Mouse (Mus musculus) liver, adult 2 months (tissue): ENCODE measurements around the gene Gabrb2. TPM values are rescaled to one million over a fixed set of nuclear protein-coding genes. Genes with fewer than 3 reads are reported as not detected.

Source experiments
- DNase-seq: peaks from one replicate; pipeline ENCODE4 v3.0.0-alpha.2; 2011; ENCODE audit warnings: low read depth, low spot score; ENCODE audit errors: extremely low read depth
- H3K27ac ChIP-seq: fragments of 200-500 bp; replicated peaks from 2 replicates; pipeline ENCODE4 v1.5.1; 2012; ENCODE audit warnings: low read depth, mild to moderate bottlenecking, control low read depth, inconsistent platforms, low read length; ENCODE audit not compliant: insufficient read depth
- H3K27me3 ChIP-seq: fragments of 200-500 bp; 2 replicates; pipeline ENCODE4 v1.6.1; 2012; ENCODE audit warnings: mild to moderate bottlenecking, moderate library complexity, low read length, inconsistent platforms; ENCODE audit not compliant: control insufficient read depth, insufficient read depth
- H3K36me3 ChIP-seq: fragments of 200-500 bp; 2 replicates; pipeline ENCODE4 v1.6.1; 2012; ENCODE audit warnings: low read length, inconsistent platforms; ENCODE audit not compliant: control insufficient read depth, insufficient read depth
- H3K4me1 ChIP-seq: fragments of 200-500 bp; 2 replicates; pipeline ENCODE4 v1.6.1; 2011; ENCODE audit warnings: low read length; ENCODE audit not compliant: control insufficient read depth, insufficient read depth
- H3K4me3 ChIP-seq: fragments of 200-500 bp; 2 replicates; pipeline ENCODE4 v1.5.1; 2011; ENCODE audit warnings: low read depth, mild to moderate bottlenecking, control low read depth, low read length, moderate library complexity; ENCODE audit not compliant: insufficient read depth
- H3K79me2 ChIP-seq: fragments of 200-500 bp; 2 replicates; pipeline ENCODE4 v1.6.1; 2012; ENCODE audit warnings: inconsistent platforms, mild to moderate bottlenecking, low read length, moderate library complexity; ENCODE audit not compliant: control insufficient read depth, insufficient read depth
- H3K9ac ChIP-seq: fragments of 200-500 bp; 2 replicates; pipeline ENCODE4 v1.6.1; 2012; ENCODE audit warnings: low read depth, mild to moderate bottlenecking, control low read depth, inconsistent platforms, low read length
- CTCF ChIP-seq: fragments of 200-500 bp; IDR thresholded peaks from 2 replicates; pipeline ENCODE4 v1.5.1; 2011; ENCODE audit warnings: low read depth, low read length, control low read depth
- POLR2A ChIP-seq: fragments of 200-500 bp; IDR thresholded peaks from 2 replicates; pipeline ENCODE4 v1.6.1; 2011; ENCODE audit warnings: low read length, control low read depth; ENCODE audit not compliant: insufficient read depth; ENCODE audit errors: extremely low read depth
- WGBS: fragments of 180-500 bp; shearing (Covaris S2); methylation state at CpG from one replicate; pipeline ENCODE4 v1.1.7; 2018; 5-methylcytosine and 5-hydroxymethylcytosine counted together
- polyA plus RNA-seq: library from polyadenylated mRNA; depleted of rRNA; stranded (reverse); fragments of >200 nt; gene quantifications from 2 replicates; pipeline ENCODE4 v1.2.3, GENCODE M21; 2012
- total RNA-seq: library from RNA; depleted of rRNA; stranded (reverse); fragments of >200 nt; gene quantifications from 2 replicates; pipeline ENCODE4 v1.2.3, GENCODE M21; 2014

Gabrb2 gene
- total and polyA plus RNA-seq, 2 experiments: not detected

DNA sequence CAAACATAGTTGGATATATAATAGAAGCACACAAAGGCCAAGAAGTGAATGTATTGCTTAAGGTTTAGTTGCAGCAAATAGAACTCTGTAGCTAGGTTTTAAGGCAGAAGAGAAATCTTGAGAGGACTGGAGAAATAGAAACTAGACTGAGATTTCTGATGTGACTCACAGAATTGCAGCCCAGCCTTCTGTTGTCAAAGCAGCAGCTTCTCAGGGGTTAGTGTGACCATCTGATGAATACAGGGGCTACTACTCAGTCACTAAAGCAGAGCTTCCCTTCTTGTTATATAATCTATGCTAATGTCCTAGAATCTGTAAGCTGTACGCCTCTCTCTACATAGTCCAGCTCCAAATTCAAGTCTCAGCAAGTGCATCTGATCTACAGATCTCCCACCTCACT lies 116.3 kb downstream of the Gabrb2 start:
- DNase-seq: no peak
- no peak overlapping the region for H3K4me3 ChIP-seq
- no peak overlapping the region for H3K9ac ChIP-seq
- WGBS: 84% methylated on average over 1 of the region's 1 CpGs
- no peaks in the 10 kb centered on the region for H3K27me3 ChIP-seq
- no peak for TF ChIP-seq CTCF
- TF ChIP-seq POLR2A: no peak
- H3K36me3 ChIP-seq: no peaks in the 10 kb centered on the region
- no peaks in the 10 kb centered on the region for H3K79me2 ChIP-seq
- no peak overlapping the region for H3K27ac ChIP-seq
- H3K4me1 ChIP-seq: no peaks in the 10 kb centered on the region

DNA sequence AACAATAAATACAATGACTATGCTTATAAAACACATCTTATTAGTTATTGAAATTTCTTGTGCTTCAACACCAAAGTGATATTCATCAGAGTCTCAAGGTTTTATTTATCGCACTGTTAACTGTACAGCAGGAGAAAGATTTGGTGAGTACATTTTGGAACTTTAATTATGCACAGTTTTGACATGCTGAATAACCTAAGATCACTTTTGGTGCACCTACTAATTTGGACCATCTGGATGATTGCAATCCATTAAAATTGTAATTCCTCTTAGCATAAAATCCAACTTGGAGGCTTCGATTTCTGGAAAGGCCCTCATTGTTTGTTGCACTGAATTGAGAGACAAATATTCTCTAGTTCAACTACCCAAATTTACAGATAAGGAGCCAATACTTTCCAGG lies 123.3 kb downstream of the Gabrb2 start:
- WGBS: 78% methylated on average over 2 of the region's 2 CpGs
- H3K36me3 ChIP-seq: no peaks in the 10 kb centered on the region
- H3K4me3 ChIP-seq: no peak overlapping the region
- no peak overlapping the region for H3K27ac ChIP-seq
- H3K27me3 ChIP-seq: no peaks in the 10 kb centered on the region
- H3K9ac ChIP-seq: no peak overlapping the region
- H3K79me2 ChIP-seq: no peaks in the 10 kb centered on the region
- TF ChIP-seq CTCF (no peak), POLR2A (no peak)
- DNase-seq: no peak
- no peaks in the 10 kb centered on the region for H3K4me1 ChIP-seq

DNA sequence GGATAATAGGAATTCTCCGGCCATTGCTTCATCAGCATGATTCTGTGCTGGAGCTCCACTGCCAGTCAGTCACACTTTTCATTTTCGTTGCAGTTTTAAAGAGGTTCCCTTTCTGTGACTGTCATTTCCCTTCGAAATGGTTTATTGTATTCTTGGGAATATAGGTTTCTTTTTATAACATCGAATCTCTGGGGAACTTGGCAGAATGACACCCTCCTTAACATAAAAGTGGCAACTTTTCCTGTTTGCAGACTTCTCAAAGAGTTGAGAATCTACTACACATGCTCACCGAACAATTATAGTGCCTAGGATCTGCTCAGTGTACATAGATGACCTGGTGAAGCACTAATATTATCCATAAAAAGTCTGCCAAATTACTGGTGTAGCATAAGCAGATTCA lies 146.5 kb downstream of the Gabrb2 start:
- Histone ChIP-seq H3K4me3 (no peak overlapping the region), H3K9ac (no peak overlapping the region), H3K27ac (no peak overlapping the region), H3K4me1 (no peaks in the 10 kb centered on the region), H3K27me3 (no peaks in the 10 kb centered on the region), H3K36me3 (no peaks in the 10 kb centered on the region), H3K79me2 (no peaks in the 10 kb centered on the region)
- DNase-seq: no peak
- 79% methylated on average over 5 of the region's 5 CpGs for WGBS
- TF ChIP-seq POLR2A (no peak), CTCF (no peak)

DNA sequence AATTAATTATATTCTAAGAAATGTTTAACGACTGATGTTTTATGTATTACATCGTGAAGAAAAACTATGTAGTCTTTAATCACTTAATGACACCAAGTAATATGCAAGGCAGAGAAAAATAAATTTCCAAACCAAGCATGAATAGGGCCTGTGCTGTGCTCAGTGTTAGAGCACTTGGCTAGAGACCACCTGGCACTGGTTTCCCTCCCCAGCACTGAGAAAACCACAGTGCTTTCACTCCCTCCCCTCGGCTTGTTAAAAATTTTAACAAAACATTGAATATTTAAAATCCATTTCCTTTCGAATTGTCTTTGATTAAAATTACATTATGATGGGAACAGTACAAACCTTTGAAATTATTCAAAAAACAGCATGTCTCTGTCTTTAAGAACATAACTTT lies 151.9 kb downstream of the Gabrb2 start:
- TF ChIP-seq CTCF (no peak), POLR2A (no peak)
- H3K36me3 ChIP-seq: no peaks in the 10 kb centered on the region
- WGBS: 70% methylated on average over 4 of the region's 4 CpGs
- H3K4me1 ChIP-seq: no peaks in the 10 kb centered on the region
- H3K4me3 ChIP-seq: no peak overlapping the region
- H3K27me3 ChIP-seq: no peaks in the 10 kb centered on the region
- no peak for DNase-seq
- no peaks in the 10 kb centered on the region for H3K79me2 ChIP-seq
- no peak overlapping the region for H3K27ac ChIP-seq
- no peak overlapping the region for H3K9ac ChIP-seq

DNA sequence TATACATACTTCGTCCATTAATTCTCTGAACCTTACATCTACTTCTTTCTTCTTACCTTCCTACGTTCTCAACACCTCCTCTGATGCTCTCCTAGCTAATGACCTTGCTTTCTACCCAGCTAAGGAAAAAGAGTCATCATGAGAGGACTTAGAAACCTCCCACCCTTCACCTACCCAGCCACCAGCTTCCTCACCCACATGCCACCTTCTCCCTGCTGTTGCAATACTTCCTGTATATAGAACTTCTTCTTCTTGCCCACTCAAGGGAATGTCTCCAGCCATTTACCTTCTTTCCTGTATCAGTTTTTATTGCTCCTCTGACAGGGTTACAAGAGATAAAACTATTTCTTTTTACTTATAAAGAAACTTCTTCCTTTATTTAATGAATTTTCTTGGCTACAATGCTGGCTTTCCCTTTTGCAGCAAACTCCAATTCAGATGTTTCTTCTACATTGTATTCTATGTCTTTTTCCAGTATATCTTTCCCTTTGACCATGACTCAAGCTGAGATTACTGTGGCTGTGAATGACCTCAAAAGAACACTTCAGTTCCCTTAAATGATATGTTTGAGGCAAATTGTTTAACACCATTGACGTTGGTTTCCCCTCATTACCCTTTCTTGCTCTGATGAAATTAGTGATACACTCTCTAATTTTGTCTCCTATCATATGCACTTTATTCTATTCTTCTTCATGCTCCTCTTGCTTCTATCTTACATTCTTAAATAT lies 155.8 kb downstream of the Gabrb2 start:
- Histone ChIP-seq H3K27ac (no peak overlapping the region), H3K79me2 (no peaks in the 10 kb centered on the region), H3K36me3 (no peaks in the 10 kb centered on the region), H3K9ac (no peak overlapping the region), H3K4me1 (no peaks in the 10 kb centered on the region), H3K4me3 (no peak overlapping the region), H3K27me3 (no peaks in the 10 kb centered on the region)
- TF ChIP-seq POLR2A (no peak), CTCF (no peak)
- 66% methylated on average over 3 of the region's 3 CpGs for WGBS
- no peak for DNase-seq

DNA sequence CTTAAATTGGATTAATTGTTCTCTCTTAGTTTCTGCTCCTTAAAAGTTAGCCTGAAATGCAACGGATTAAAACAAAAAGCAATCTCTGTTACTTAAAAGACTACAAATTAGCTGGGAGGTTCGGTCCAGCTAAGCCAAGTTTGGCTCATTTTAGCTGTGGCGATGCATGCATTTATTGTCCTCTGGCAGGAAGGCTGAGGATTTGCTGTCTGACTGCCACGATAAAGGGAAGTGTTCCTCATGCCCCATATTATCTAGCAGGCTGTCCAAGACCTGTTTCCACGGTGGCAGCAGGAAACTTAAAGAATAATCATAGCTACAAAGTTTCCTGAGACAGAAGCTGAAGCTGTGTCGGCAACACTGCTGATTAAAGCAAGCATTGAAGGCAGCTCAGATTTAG lies 160.2 kb downstream of the Gabrb2 start:
- Histone ChIP-seq H3K4me3 (no peak overlapping the region), H3K36me3 (no peaks in the 10 kb centered on the region), H3K4me1 (no peaks in the 10 kb centered on the region), H3K9ac (no peak overlapping the region), H3K27me3 (no peaks in the 10 kb centered on the region), H3K79me2 (no peaks in the 10 kb centered on the region), H3K27ac (no peak overlapping the region)
- WGBS: 65% methylated on average over 6 of the region's 6 CpGs
- no peak for TF ChIP-seq POLR2A
- DNase-seq: no peak
